Mouse (Mus musculus): ENCODE results near the gene Pex16.

DNA sequence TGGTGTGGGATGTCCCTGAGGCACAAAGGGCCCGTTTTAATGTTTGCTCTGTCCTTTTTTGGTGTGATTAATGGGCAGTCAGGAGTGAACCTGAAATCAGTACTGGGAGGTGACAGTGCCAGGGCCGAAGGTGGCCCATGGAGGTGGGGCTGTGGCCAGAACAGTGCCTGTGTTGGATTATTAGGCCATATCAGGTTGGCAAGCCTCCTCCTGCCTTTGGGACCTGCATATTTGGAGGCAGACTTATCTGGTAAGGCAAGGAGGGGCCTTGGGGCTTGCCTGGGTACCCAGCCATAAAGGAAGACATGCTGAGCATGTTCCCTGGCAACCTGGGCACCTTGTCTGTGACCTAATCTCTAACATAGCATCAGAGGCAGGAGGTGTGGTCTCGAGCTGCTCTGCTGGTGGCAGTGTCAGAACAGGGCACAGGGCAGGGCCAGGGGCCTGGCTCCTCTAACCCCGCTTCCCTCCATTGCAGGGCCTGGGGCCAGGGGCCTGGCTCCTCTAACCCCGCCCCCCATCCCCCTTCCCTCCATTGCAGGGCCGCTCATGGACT lies 6.1 kb downstream of the Pex16 start:
- TF ChIP-seq CTCF (IDR thresholded peaks at IDR 0.05; ENCODE audit: control insufficient read depth, insufficient read depth, insufficient read length) (no peak), MYOD1 (IDR thresholded peaks at IDR 0.05; ENCODE audit: control insufficient read depth, insufficient read length, low read depth) (no peak)

All from C2C12 (cell line).